Mouse (Mus musculus): ENCODE measurements at regions not wholly inside any gene's neighbourhood (a gene's known extent, or its start where the extent isn't known, plus 50 kb on each side); places are given as distances from the start of the nearest gene placed in this dataset.

GRCm38 (mm10) chr11:31732958-31733357 is 61.3 kb upstream of the Bod1 start:
- Histone ChIP-seq H3K9me3 (ENCODE audit: control insufficient read depth, low read length) (no peaks in the 10 kb centered on the region), H3K9ac (ENCODE audit: low read depth, low read length) (no peak overlapping the region), H3K4me2 (replicated peaks; ENCODE audit: low read depth, low read length) (no peak overlapping the region), H3K27ac (ENCODE audit: low read depth, low read length) (no peak overlapping the region), H3K4me1 (replicated peaks; ENCODE audit: control insufficient read depth, insufficient read depth, low read length) (no peaks in the 10 kb centered on the region; the same call in 1 of the 2 replicates), H3K36me3 (ENCODE audit: control insufficient read depth, insufficient read depth, low read length) (no peaks in the 10 kb centered on the region), H3K27me3 (ENCODE audit: control insufficient read depth, insufficient read depth, low read length) (no peaks in the 10 kb centered on the region), H3K4me3 (ENCODE audit: low read depth, low read length) (no peak overlapping the region)
- no peak for DNase-seq (ENCODE audit: low spot score)
- 0 out of 2 replicates have a peak, but pooled peaks have one; percentile 29 for ATAC-seq (ENCODE audit: low FRiP score)
- 67% methylated on average over 1 of the region's 1 CpGs for WGBS

GRCm38 (mm10) chr11:31734091-31734490 is 62.4 kb upstream of the Bod1 start:
- no peaks in the 10 kb centered on the region for H3K36me3 ChIP-seq (ENCODE audit: control insufficient read depth, insufficient read depth, low read length)
- H3K9me3 ChIP-seq (ENCODE audit: control insufficient read depth, low read length) = no peaks in the 10 kb centered on the region
- no peak overlapping the region for H3K4me3 ChIP-seq (ENCODE audit: low read depth, low read length)
- WGBS = 35% methylated on average over 4 of the region's 4 CpGs
- H3K4me1 ChIP-seq (replicated peaks; ENCODE audit: control insufficient read depth, insufficient read depth, low read length) = no peaks in the 10 kb centered on the region; the same call in 1 of the 2 replicates
- H3K27me3 ChIP-seq (ENCODE audit: control insufficient read depth, insufficient read depth, low read length) = no peaks in the 10 kb centered on the region
- no peak overlapping the region for H3K4me2 ChIP-seq (replicated peaks; ENCODE audit: low read depth, low read length)
- H3K27ac ChIP-seq (ENCODE audit: low read depth, low read length) = peak overlapping the region; percentile 59
- no peak overlapping the region for H3K9ac ChIP-seq (ENCODE audit: low read depth, low read length)
- DNase-seq (ENCODE audit: low spot score) (peak; percentile 58), ATAC-seq (ENCODE audit: low FRiP score) (peak; percentile 92)

GRCm38 (mm10) chr11:31735257-31735656 is 63.6 kb upstream of the Bod1 start:
- Histone ChIP-seq H3K36me3 (ENCODE audit: control insufficient read depth, insufficient read depth, low read length) (no peaks in the 10 kb centered on the region), H3K27me3 (ENCODE audit: control insufficient read depth, insufficient read depth, low read length) (no peaks in the 10 kb centered on the region), H3K9ac (ENCODE audit: low read depth, low read length) (no peak overlapping the region), H3K4me2 (replicated peaks; ENCODE audit: low read depth, low read length) (no peak overlapping the region), H3K4me1 (replicated peaks; ENCODE audit: control insufficient read depth, insufficient read depth, low read length) (no peaks in the 10 kb centered on the region; the same call in 1 of the 2 replicates), H3K9me3 (ENCODE audit: control insufficient read depth, low read length) (no peaks in the 10 kb centered on the region), H3K4me3 (ENCODE audit: low read depth, low read length) (no peak overlapping the region), H3K27ac (ENCODE audit: low read depth, low read length) (0 out of 2 replicates have a peak overlapping the region, but pooled peaks have one; percentile 59)
- no peak for ATAC-seq (ENCODE audit: low FRiP score)
- no peak for DNase-seq (ENCODE audit: low spot score)
- 92% methylated on average over 6 of the region's 6 CpGs for WGBS

- Histone ChIP-seq H3K36me3 (ENCODE audit: control insufficient read depth, insufficient read depth, low read length) (no peaks in the 10 kb centered on the region), H3K27ac (ENCODE audit: low read depth, low read length) (no peak overlapping the region), H3K4me3 (ENCODE audit: low read depth, low read length) (no peak overlapping the region), H3K9ac (ENCODE audit: low read depth, low read length) (no peak overlapping the region), H3K4me1 (replicated peaks; ENCODE audit: control insufficient read depth, insufficient read depth, low read length) (no peaks in the 10 kb centered on the region; the same call in 1 of the 2 replicates), H3K27me3 (ENCODE audit: control insufficient read depth, insufficient read depth, low read length) (no peaks in the 10 kb centered on the region), H3K9me3 (ENCODE audit: control insufficient read depth, low read length) (no peaks in the 10 kb centered on the region), H3K4me2 (replicated peaks; ENCODE audit: low read depth, low read length) (no peak overlapping the region)
- ATAC-seq (ENCODE audit: low FRiP score) = no peak
- no peak for DNase-seq (ENCODE audit: low spot score)
Observed at GRCm38 (mm10) chr11:31736086-31736485, 64.4 kb upstream of the Bod1 start.

- H3K4me3 ChIP-seq (ENCODE audit: low read depth, low read length) = no peak overlapping the region
- H3K4me2 ChIP-seq (replicated peaks; ENCODE audit: low read depth, low read length) = no peak overlapping the region
- no peak overlapping the region for H3K27ac ChIP-seq (ENCODE audit: low read depth, low read length)
Observed at GRCm38 (mm10) chr11:31736556-31737089, 64.9 kb upstream of the Bod1 start.

GRCm38 (mm10) chr11:31738148-31739021 is 66.7 kb upstream of the Bod1 start:
- no peak for ATAC-seq (ENCODE audit: low FRiP score)

More at GRCm38 (mm10) chr11:31736556-31737089, 64.9 kb upstream of the Bod1 start:
- Histone ChIP-seq H3K27me3 (ENCODE audit: control insufficient read depth, insufficient read depth, low read length) (no peaks in the 10 kb centered on the region), H3K9me3 (ENCODE audit: control insufficient read depth, low read length) (no peaks in the 10 kb centered on the region), H3K36me3 (ENCODE audit: control insufficient read depth, insufficient read depth, low read length) (no peaks in the 10 kb centered on the region), H3K9ac (ENCODE audit: low read depth, low read length) (no peak overlapping the region), H3K4me1 (replicated peaks; ENCODE audit: control insufficient read depth, insufficient read depth, low read length) (no peaks in the 10 kb centered on the region; the same call in 1 of the 2 replicates)
- no peak for DNase-seq (ENCODE audit: low spot score)
- WGBS = 84% methylated on average over 4 of the region's 4 CpGs
- ATAC-seq (ENCODE audit: low FRiP score) = no peak

GRCm38 (mm10) chr11:31740409-31740808 is 68.7 kb upstream of the Bod1 start:
- no peak overlapping the region for H3K4me2 ChIP-seq (replicated peaks; ENCODE audit: low read depth, low read length)
- H3K36me3 ChIP-seq (ENCODE audit: control insufficient read depth, insufficient read depth, low read length) = no peaks in the 10 kb centered on the region
- H3K4me1 ChIP-seq (replicated peaks; ENCODE audit: control insufficient read depth, insufficient read depth, low read length) = peaks cover 4% of the 10 kb centered on the region
- no peak overlapping the region for H3K27ac ChIP-seq (ENCODE audit: low read depth, low read length)
- no peaks in the 10 kb centered on the region for H3K9me3 ChIP-seq (ENCODE audit: control insufficient read depth, low read length)
- 78% methylated on average over 5 of the region's 5 CpGs for WGBS
- ATAC-seq (ENCODE audit: low FRiP score) = no peak
- H3K4me3 ChIP-seq (ENCODE audit: low read depth, low read length) = no peak overlapping the region
- H3K9ac ChIP-seq (ENCODE audit: low read depth, low read length) = no peak overlapping the region
- no peak for DNase-seq (ENCODE audit: low spot score)
- H3K27me3 ChIP-seq (ENCODE audit: control insufficient read depth, insufficient read depth, low read length) = no peaks in the 10 kb centered on the region

More at GRCm38 (mm10) chr11:31738148-31739021, 66.7 kb upstream of the Bod1 start:
- H3K9ac ChIP-seq (ENCODE audit: low read depth, low read length) = no peak overlapping the region
- 88% methylated on average over 5 of the region's 5 CpGs for WGBS
- no peaks in the 10 kb centered on the region for H3K36me3 ChIP-seq (ENCODE audit: control insufficient read depth, insufficient read depth, low read length)
- no peak overlapping the region for H3K4me2 ChIP-seq (replicated peaks; ENCODE audit: low read depth, low read length)
- no peak for DNase-seq (ENCODE audit: low spot score)
- H3K27me3 ChIP-seq (ENCODE audit: control insufficient read depth, insufficient read depth, low read length) = no peaks in the 10 kb centered on the region
- H3K27ac ChIP-seq (ENCODE audit: low read depth, low read length) = no peak overlapping the region
- H3K9me3 ChIP-seq (ENCODE audit: control insufficient read depth, low read length) = no peaks in the 10 kb centered on the region
- no peaks in the 10 kb centered on the region; the same call in 1 of the 2 replicates for H3K4me1 ChIP-seq (replicated peaks; ENCODE audit: control insufficient read depth, insufficient read depth, low read length)
- no peak overlapping the region for H3K4me3 ChIP-seq (ENCODE audit: low read depth, low read length)

GRCm38 (mm10) chr11:31742160-31742559 is 70.5 kb upstream of the Bod1 start:
- DNase-seq (ENCODE audit: low spot score) = no peak
- peaks cover 4% of the 10 kb centered on the region for H3K4me1 ChIP-seq (replicated peaks; ENCODE audit: control insufficient read depth, insufficient read depth, low read length)
- no peaks in the 10 kb centered on the region for H3K9me3 ChIP-seq (ENCODE audit: control insufficient read depth, low read length)
- H3K27me3 ChIP-seq (ENCODE audit: control insufficient read depth, insufficient read depth, low read length) = no peaks in the 10 kb centered on the region
- 0% methylated on average over 1 of the region's 1 CpGs for WGBS
- no peak overlapping the region for H3K4me3 ChIP-seq (ENCODE audit: low read depth, low read length)
- H3K27ac ChIP-seq (ENCODE audit: low read depth, low read length) = no peak overlapping the region
- H3K36me3 ChIP-seq (ENCODE audit: control insufficient read depth, insufficient read depth, low read length) = no peaks in the 10 kb centered on the region
- no peak for ATAC-seq (ENCODE audit: low FRiP score)
- H3K9ac ChIP-seq (ENCODE audit: low read depth, low read length) = no peak overlapping the region
- no peak overlapping the region for H3K4me2 ChIP-seq (replicated peaks; ENCODE audit: low read depth, low read length)

Measured in hindbrain, embryonic 11.5 days (tissue).